Mouse (Mus musculus) ES-E14 (cell line): ENCODE measurements around the gene Myom3. TPM values are rescaled to one million over a fixed set of nuclear protein-coding genes. Genes with fewer than 3 reads are reported as not detected.

Experiments used
- DNase-seq: peaks from one replicate; pipeline ENCODE4 v3.0.0-alpha.2; 2013; ENCODE audit warnings: low read depth, low spot score
- H3K27ac ChIP-seq: 2 replicates; pipeline ENCODE4 v1.5.1; 2012; ENCODE audit warnings: low read depth, mild to moderate bottlenecking, low read length, moderate library complexity, mixed read lengths; ENCODE audit not compliant: poor library complexity, insufficient read depth, severe bottlenecking
- H3K36me3 ChIP-seq: 2 replicates; pipeline ENCODE4 v1.6.1; 2012; ENCODE audit warnings: mild to moderate bottlenecking, low read length, moderate library complexity, mixed read lengths; ENCODE audit not compliant: control insufficient read depth, poor library complexity, insufficient read depth, severe bottlenecking
- H3K4me1 ChIP-seq, 2 experiments: fragments of 150-350 bp in 1 of 2; sonication (generic) in 1 of 2; 2 replicates each; pipeline ENCODE4 v1.6.1; 2012; ENCODE audit warnings: low read length in 2 of 2, mild to moderate bottlenecking in 1 of 2, mixed read lengths in 1 of 2; ENCODE audit not compliant: control insufficient read depth in 2 of 2, insufficient read depth in 2 of 2, poor library complexity in 1 of 2
- H3K4me3 ChIP-seq, 2 experiments: fragments of 150-350 bp in 1 of 2; sonication (generic) in 1 of 2; 2 replicates each; pipeline ENCODE4 v1.5.1; 2012; ENCODE audit warnings: low read length in 2 of 2, low read depth in 1 of 2, mild to moderate bottlenecking in 1 of 2, mixed read lengths in 1 of 2; ENCODE audit not compliant: insufficient read depth in 1 of 2, poor library complexity in 1 of 2, severe bottlenecking in 1 of 2
- H3K9ac ChIP-seq: 2 replicates; pipeline ENCODE4 v1.6.1; 2012; ENCODE audit warnings: low read depth, mild to moderate bottlenecking, low read length, mixed read lengths; ENCODE audit not compliant: poor library complexity, insufficient read depth, severe bottlenecking
- H3K9me3 ChIP-seq: fragments of 150-350 bp; sonication (generic); 2 replicates; pipeline ENCODE4 v1.6.1; 2012; ENCODE audit warnings: low read depth, mild to moderate bottlenecking, low read length; ENCODE audit not compliant: control insufficient read depth, insufficient read depth
- CHD2 ChIP-seq: IDR thresholded peaks from 2 replicates; pipeline ENCODE4 v1.6.1; 2014; ENCODE audit warnings: mild to moderate bottlenecking, low read depth, low read length, inconsistent platforms
- HCFC1 ChIP-seq: IDR thresholded peaks from 2 replicates; pipeline ENCODE4 v1.6.1; 2012; ENCODE audit warnings: low read length, inconsistent platforms, borderline replicate concordance; ENCODE audit not compliant: insufficient read depth
- MAFK ChIP-seq: IDR thresholded peaks from 2 replicates; pipeline ENCODE4 v1.6.1; 2014; ENCODE audit warnings: mild to moderate bottlenecking, low read depth, low read length, inconsistent platforms; ENCODE audit not compliant: insufficient read depth
- ZC3H11A ChIP-seq: IDR thresholded peaks from 2 replicates; pipeline ENCODE4 v1.6.1; 2012; ENCODE audit warnings: low read depth, mild to moderate bottlenecking, inconsistent platforms, low read length, borderline replicate concordance
- ZNF384 ChIP-seq: IDR thresholded peaks from 2 replicates; pipeline ENCODE4 v1.6.1; 2012; ENCODE audit warnings: low read depth, low read length, inconsistent platforms
- in situ Hi-C, 2 experiments: fragments of 600-800 bp; cut with MboI; formaldehyde crosslinking; loops; one replicate each; pipeline ENCODE4 v1.15.1; 2025; ENCODE audit warnings: low sequenced_read_pairs in 2 of 2, inconsistent platforms in 1 of 2; ENCODE audit not compliant: unreplicated experiment in 2 of 2
- total RNA-seq: library from RNA; depleted of rRNA; stranded (reverse); fragments of 300-350 nt; gene quantifications from 2 replicates; pipeline ENCODE4 v1.2.3, GENCODE M21; 2012; rRNA removed

Myom3 gene
- total RNA-seq, 1 experiment: 0.85 TPM

GRCm38 (mm10) chr4:135855536-135856222 lies 96.2 kb downstream of the Myom3 start, which contains the start of gene Srsf10:
Gene Srsf10, plus strand, starts transcription at chr4:135855747.
- Histone ChIP-seq H3K4me1 (peaks cover 2 to 10% of the 10 kb centered on the region in 2 experiments; a peak in 3 of 4 replicates), H3K36me3 (no peaks in the 10 kb centered on the region; the same call in none of the 2 replicates), H3K9ac (peak within 1 kb of the TSS; percentile 100), H3K9me3 (no peaks in the 10 kb centered on the region), H3K27ac (peak within 1 kb of the TSS; percentile 97), H3K4me3 (peak within 1 kb of the TSS; percentile 89 to 98)
- DNase-seq: peak; percentile 96
- in situ Hi-C loops: no loop called here
- TF ChIP-seq MAFK (no peak), CHD2 (peak; percentile 97)

GRCm38 (mm10) chr4:135856223-135857091 lies 96.9 kb downstream of the Myom3 start:
- peaks cover under 1% of the 10 kb centered on the region for H3K36me3 ChIP-seq
- in situ Hi-C loops: no loop called here
- DNase-seq: no peak
- peaks cover 2 to 10% of the 10 kb centered on the region in 2 experiments; a peak in 3 of 4 replicates for H3K4me1 ChIP-seq
- peak overlapping the region; percentile 94 for H3K27ac ChIP-seq
- H3K9me3 ChIP-seq: no peaks in the 10 kb centered on the region
- H3K9ac ChIP-seq: peak overlapping the region; percentile 100
- H3K4me3 ChIP-seq: peak overlapping the region; percentile 89 to 98
- TF ChIP-seq HCFC1: no peak
- no peak for TF ChIP-seq CHD2

- in situ Hi-C loops: no loop called here
- peaks cover 7% of the 10 kb centered on the region for H3K36me3 ChIP-seq
These were observed 98.2 kb downstream of the Myom3 start for GRCm38 (mm10) chr4:135857597-135858186.

More at GRCm38 (mm10) chr4:135857597-135858186, 98.2 kb downstream of the Myom3 start:
- Histone ChIP-seq H3K9ac (peak overlapping the region; percentile 68; the same call in 1 of the 2 replicates), H3K27ac (no peak overlapping the region), H3K4me3 (peak overlapping the region; percentile 89 to 98), H3K4me1 (peaks cover 2 to 10% of the 10 kb centered on the region in 2 experiments; a peak in 3 of 4 replicates), H3K9me3 (no peaks in the 10 kb centered on the region)
- DNase-seq: no peak
- TF ChIP-seq ZNF384 (peak; percentile 51; the same call in 1 of the 2 replicates), MAFK (no peak), CHD2 (no peak), HCFC1 (no peak), ZC3H11A (no peak)

Other genes with a start within 250 kb of the Myom3 start
- 6.2 and 6.7 TPM in 2 replicates for gene Grhl3, start 186.1 kb upstream of the Myom3 start, total RNA-seq
- gene Ifnlr1, start 73.4 kb upstream of the Myom3 start, total RNA-seq: 3.3 and 6.2 TPM in 2 replicates
- 0.36 and 0.37 TPM in 2 replicates for gene Il22ra1, start 31.5 kb upstream of the Myom3 start, total RNA-seq
- 167 and 178 TPM in 2 replicates for gene Srsf10, start 96.0 kb downstream of the Myom3 start, total RNA-seq
- 27.6 and 35.4 TPM in 2 replicates for gene Pnrc2, start 114.1 kb downstream of the Myom3 start, total RNA-seq
- 0.04 and 0.05 TPM in 2 replicates for gene Cnr2, start 135.7 kb downstream of the Myom3 start, total RNA-seq
- gene Fuca1, start 161.0 kb downstream of the Myom3 start, total RNA-seq: 69.8 and 124 TPM in 2 replicates
- gene Hmgcl, start 186.7 kb downstream of the Myom3 start, total RNA-seq: 15.6 and 17.4 TPM in 2 replicates
- gene Gale, start 204.0 kb downstream of the Myom3 start, total RNA-seq: 31.1 and 33.0 TPM in 2 replicates
- 23.8 and 33.0 TPM in 2 replicates for gene Lypla2, start 212.9 kb downstream of the Myom3 start, total RNA-seq
- gene Pithd1, start 227.5 kb downstream of the Myom3 start, total RNA-seq: 35.3 and 41.6 TPM in 2 replicates